Mouse (Mus musculus) brain, adult 10 weeks (tissue): ENCODE measurements around the gene Ppp5c. TPM values are rescaled to one million over a fixed set of nuclear protein-coding genes. Genes with fewer than 3 reads are reported as not detected.

Experiments used
- polyA plus RNA-seq: library from polyadenylated mRNA; stranded (reverse); fragments of 350-450 nt; fragmentation: Illumina TruSeq; extraction: RNeasy Lipid Tissue Mini Kit (QIAGEN cat#74804); gene quantifications from one replicate; pipeline ENCODE4 v1.2.3, GENCODE M21; 2015; ENCODE audit warnings: low read depth, low replicate concordance

Gene Ppp5c
- polyA plus RNA-seq = 131 TPM

DNA sequence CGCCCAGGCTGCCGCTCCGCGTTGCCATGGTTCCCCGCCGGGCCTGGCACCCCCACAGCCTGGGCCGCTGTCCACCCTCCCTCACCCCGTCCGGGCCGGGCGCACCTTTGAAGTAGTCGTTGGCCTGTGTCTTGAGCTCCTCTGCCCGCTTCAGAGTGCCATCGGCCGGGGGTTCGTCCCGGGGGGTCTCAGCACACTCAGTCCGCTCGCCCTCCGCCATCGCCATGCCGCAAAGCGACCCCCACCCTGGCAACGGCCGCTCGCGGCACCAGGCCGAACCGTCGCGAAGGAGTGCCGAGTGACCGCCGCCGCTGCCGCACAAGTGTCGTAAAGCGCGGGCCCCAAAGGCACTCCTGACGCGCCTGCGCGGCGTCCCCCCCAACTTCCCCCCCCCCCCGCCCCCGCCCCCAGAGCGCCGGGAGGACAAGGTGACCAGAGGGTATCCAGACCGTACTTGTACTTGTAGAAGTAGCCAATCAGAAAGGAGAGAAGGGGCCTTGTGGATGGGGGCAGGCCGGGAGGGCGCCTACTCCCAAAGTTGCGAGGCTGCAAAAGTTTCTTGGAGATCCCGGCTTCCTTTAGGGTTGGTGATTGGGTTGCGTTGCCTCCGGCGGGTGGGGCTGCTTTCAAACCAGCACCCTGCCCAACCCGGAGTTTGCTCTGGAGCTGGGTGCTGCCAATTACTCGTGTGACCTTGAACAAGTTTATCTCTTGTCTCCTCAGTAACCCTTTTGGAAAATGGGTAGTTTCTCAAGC lies at the start of gene Ppp5c:
Gene Ppp5c, minus strand, starts transcription at position 337 of the 756 bp plus-strand sequence.

DNA sequence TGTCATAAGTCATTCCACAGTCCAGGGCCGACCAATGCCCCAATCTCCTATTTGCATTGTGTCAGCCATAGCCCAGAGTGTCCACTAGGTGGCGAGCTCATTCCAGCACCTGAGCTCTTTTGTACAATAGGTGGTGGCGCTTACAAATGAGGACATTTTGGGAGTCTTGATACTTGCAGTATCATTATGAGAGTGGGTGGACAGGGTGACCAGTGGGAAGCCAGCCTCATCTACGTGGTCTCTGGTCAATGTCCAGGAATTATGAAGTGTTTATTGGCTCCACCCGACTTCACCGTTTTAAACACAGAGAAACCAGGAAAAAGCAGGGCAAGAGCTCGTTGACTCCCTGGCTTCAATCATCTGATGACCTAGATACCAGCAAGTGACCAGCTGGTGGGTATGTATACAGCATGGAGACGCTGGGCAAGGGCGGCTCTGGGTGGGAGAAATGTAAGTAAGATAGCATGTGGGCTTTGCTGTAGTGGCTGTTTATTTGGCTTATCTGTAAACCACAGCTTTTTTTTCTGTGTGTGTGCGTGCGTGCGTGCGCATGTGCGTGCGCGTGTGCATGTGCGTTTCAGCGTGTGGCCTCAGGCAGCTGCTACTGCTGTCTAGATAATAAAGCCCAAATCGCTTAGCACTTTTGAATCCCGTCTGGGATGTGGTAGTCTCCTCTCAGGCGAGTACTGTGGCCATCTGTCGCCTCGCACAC lies 46.3 kb upstream of the Ppp5c start, which contains the start of gene Psg16:
Gene Psg16, plus strand, starts transcription at position 137 of the 712 bp plus-strand sequence.

DNA sequence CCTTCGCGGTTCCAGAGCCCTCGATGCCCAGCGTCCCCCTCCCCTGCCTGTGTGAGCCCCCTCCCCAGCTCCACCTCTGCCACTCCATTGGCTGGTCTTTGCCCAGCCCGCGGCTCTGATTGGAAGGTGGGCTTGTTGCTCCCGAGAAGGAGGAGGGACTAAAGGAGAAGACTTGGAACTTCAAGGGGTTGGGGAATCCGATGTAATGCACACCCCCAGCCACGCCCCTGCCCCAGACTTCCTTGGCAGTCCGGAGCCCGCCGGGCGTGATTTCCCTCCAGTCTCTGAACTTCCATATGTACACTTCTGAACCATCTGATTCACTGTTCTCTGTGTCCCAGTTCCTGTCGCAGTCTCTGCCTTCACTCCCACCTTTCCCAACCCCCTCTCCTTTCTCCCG lies 34.7 kb upstream of the Ppp5c start, which contains the start of gene Hif3a:
Gene Hif3a, minus strand, starts transcription at position 39 of the 400 bp plus-strand sequence.

GRCm38 (mm10) chr7:16992451-16992807 lies 35.3 kb downstream of the Ppp5c start, which contains the start of gene Ccdc8:
Ccdc8 (plus strand) TSS chr7:16992708.

DNA sequence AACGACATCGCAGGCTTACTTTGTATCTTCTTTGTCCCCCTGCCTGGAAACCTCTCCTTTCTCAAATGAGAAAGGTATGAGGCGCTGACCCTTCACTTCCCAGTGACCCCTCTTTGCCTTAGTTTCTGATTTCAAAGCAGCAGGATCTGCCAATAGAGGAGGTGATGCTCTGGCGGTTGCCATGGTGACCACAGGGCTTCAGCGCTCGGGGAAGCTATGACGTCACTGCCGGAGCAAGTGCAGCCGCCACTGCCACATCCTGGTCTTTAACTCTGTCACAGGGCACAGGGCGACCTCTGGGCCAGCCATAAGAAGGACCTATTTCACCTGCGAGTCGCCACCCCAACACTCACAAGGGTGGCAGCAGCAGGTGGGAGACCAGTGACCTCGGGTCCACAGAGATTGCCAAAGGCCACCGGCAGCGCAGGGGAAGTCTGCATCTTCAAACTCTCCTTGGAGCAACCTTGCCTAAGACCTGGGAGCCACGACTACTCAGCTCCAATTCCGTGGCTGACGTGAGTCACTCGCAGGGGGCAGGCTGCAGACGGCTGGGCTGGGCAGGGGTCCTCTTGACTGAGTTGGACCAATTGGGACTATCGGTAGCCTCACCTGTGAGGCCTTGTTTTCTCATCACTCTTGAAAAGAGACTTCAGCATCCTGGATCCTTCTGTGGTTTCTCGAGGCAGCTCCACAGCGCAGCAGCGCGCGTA lies 44.7 kb downstream of the Ppp5c start, which contains the start of gene Gm42372:
Gene Gm42372, plus strand, starts transcription at position 228 of the 710 bp plus-strand sequence.

DNA sequence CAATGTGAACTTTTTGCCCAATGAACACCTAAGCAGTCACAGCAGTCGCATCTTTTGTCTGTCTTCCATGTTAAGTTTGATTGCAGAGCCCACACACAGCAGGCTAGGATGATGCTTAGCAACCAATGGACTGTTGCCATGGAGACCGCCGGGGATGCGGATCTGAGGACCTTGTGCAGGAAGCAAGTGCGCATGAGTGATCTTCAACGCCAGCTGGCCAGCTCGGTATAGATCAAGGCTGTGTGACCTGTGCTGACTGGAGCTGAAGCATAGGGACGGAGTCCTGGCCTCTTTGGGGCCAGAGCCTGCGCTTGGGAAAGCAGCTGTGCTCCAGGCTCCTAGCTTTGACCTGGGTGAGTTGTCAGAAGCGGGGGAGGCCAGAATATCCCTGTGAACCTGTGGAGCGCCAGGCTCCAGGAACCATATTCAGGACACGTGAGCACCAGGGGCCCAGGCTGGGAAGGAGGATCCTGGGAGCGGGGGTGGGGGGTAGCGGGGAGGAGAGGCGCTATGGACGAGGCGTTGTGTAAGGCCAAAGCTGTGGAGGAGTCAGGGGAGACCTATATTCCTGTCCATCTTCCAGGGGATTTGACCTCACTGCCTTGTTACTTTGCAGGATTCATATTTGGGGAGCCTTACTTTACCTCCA lies 68.1 kb downstream of the Ppp5c start, which contains the start of gene Pnmal1:
Gene Pnmal1, plus strand, starts transcription at position 141 of the 649 bp plus-strand sequence.

Other genes with a start within 250 kb of the Ppp5c start
- gene Slc1a5, start 246.6 kb downstream of the Ppp5c start, polyA plus RNA-seq = 2.6 TPM
- gene Strn4, start 212.0 kb downstream of the Ppp5c start, polyA plus RNA-seq = 165 TPM
- 36.4 TPM for gene Fkrp, start 211.2 kb downstream of the Ppp5c start, polyA plus RNA-seq
- gene Prkd2, start 185.0 kb downstream of the Ppp5c start, polyA plus RNA-seq = 4.0 TPM
- gene Dact3, start 152.6 kb downstream of the Ppp5c start, polyA plus RNA-seq = 69.7 TPM
- 5.7 TPM for gene Gng8, start 136.1 kb downstream of the Ppp5c start, polyA plus RNA-seq
- not detected for gene Ptgir, start 121.4 kb downstream of the Ppp5c start, polyA plus RNA-seq
- gene Calm3, start 103.8 kb downstream of the Ppp5c start, polyA plus RNA-seq = 1,467 TPM
- 160 TPM for gene Pnmal2, start 83.2 kb downstream of the Ppp5c start, polyA plus RNA-seq
- gene Pnmal1, start 68.2 kb downstream of the Ppp5c start, polyA plus RNA-seq = 101 TPM
- gene Gm42372, start 44.8 kb downstream of the Ppp5c start, polyA plus RNA-seq = 64.6 TPM
- gene Ccdc8, start 35.2 kb downstream of the Ppp5c start, polyA plus RNA-seq = 1.8 TPM
- 0.97 TPM for gene Hif3a, start 34.5 kb upstream of the Ppp5c start, polyA plus RNA-seq
- gene Psg16, start 46.1 kb upstream of the Ppp5c start, polyA plus RNA-seq = 3.4 TPM
- not detected for gene Ceacam3, start 122.4 kb upstream of the Ppp5c start, polyA plus RNA-seq
- not detected for gene Psg29, start 175.6 kb upstream of the Ppp5c start, polyA plus RNA-seq